Mouse (Mus musculus) left cerebral cortex, postnatal 10 days (tissue): ENCODE measurements around the gene Zdhhc12. TPM values are rescaled to one million over a fixed set of nuclear protein-coding genes. Genes with fewer than 3 reads are reported as not detected.

Source experiments
- DNase-seq, 2 experiments: peaks; one replicate each; pipeline ENCODE4 v3.0.0; 2021 to 2022; ENCODE audit warnings: low spot score in 2 of 2, mixed read lengths in 1 of 2; ENCODE audit errors: extremely low spot score in 1 of 2
- intact Hi-C: fragments of 180-260 bp; cut with DNase I; formaldehyde crosslinking; loops from one replicate; pipeline ENCODE4 v1.15.1; 2025
- total RNA-seq, 2 experiments: library from RNA; stranded (reverse); gene quantifications; 2 replicates each; pipeline ENCODE4 v1.2.3; 2021

Zdhhc12 gene
- total RNA-seq, 2 experiments from 2014 or later, result 16.8 to 20.8 TPM

DNA sequence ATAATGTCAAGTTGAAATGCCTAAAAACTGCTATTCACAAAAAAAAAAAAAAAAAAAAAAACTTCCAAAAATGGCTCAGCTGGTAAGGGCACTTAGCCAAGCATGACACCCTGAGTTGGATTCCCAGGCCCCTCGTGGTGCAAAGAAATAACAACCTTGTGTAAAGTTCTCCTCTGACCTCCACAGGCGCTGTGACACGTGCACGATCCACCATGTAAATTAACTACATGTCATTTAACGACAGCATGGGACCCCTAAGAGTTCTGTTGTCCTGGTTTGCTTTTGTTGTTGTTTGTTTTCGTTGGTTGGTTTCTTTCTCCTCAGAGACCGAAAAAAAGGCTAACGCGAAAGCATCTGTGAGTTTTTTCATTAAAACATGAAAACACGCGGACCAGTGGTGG, 45.3 kb downstream of the Zdhhc12 start:
- intact Hi-C loops, result no loop called here

DNA sequence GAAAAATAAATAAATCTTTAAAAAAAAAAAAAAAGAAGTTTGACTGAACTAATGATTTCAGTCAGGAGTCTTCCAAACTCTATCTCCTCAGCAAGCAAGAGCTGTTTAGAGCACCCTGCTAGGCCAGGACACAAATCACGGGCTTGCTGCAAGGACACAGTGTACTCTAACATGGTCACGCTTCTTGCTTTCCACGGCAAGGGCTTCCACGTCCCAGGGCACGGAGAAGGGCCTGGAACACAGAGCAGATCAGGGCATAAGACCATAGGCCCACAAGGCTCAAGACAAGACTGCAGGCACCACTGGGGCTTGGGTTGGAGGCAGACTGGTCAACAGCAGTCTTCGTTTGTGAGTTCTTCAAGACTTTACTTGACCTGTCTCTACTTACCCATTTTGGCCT, 46.3 kb downstream of the Zdhhc12 start:
- intact Hi-C loops, result no loop called here
- DNase-seq, result no peak

More for the DNA sequence above, 45.3 kb downstream of the Zdhhc12 start:
- DNase-seq, result no peak

DNA sequence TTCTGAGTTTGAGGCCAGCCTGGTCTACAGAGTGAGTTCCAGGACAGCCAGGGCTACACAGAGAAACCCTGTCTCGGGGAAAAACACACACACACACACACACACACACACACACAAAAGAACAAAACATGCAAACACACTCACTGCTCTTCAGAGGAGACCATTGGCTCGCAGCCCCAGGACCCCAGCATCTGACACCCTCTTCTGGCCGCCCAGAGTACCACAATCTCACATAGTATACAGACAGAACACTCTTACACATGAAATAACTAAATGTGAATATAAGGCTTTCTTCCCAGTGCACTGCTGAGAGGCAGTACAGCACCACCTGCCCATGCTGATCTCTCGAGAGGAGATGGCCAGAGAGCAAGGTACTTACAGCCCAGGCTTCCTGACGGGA, 48.9 kb downstream of the Zdhhc12 start:
- intact Hi-C loops, result no loop called here
- no peak for DNase-seq

DNA sequence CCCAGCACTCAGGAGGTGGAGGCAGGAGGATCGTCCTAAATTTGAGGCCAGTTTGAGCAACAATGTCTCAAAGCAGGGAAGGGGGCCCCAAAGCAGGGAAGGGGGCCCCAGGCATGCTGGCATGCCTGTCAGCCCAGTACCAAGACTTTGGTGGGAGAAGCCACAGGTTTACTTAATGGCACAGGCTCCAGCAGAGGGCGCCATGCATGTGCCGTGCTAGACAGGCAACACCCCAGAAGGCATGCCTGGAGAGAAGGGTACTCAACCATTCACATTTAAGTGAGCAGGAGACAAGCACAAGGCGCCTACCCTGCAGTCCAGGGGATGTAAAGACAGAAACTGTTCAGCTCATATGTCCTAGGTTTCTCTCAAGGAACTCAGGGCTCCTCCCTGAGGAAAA, 51.0 kb downstream of the Zdhhc12 start:
- intact Hi-C loops, result no loop called here
- DNase-seq, result peak in 1 of 2 experiments; percentile 88

Other genes with a start within 250 kb of the Zdhhc12 start
- gene Cercam, start 224.5 kb downstream of the Zdhhc12 start, total RNA-seq, result 10 to 100 TPM; 13.2 to 13.4 TPM
- gene Odf2, start 204.4 kb downstream of the Zdhhc12 start, total RNA-seq, result 100 to 1,000 TPM; 106 to 118 TPM
- 10 to 100 TPM; 40.8 to 46.6 TPM for gene Gle1, start 158.2 kb downstream of the Zdhhc12 start, total RNA-seq
- 1,000 to 10,000 TPM; 1,035 to 1,062 TPM for gene Sptan1, start 128.1 kb downstream of the Zdhhc12 start, total RNA-seq
- 10 to 100 TPM; 50.0 to 52.1 TPM for gene Wdr34, start 44.8 kb downstream of the Zdhhc12 start, total RNA-seq
- gene Set, start 36.3 kb downstream of the Zdhhc12 start, total RNA-seq, result 100 to 1,000 TPM; 219 to 220 TPM
- 1 to 10 TPM; 1.6 TPM for gene Pkn3, start 16.0 kb downstream of the Zdhhc12 start, total RNA-seq
- 100 to 1,000 TPM; 110 to 116 TPM for gene Zer1, start 30.9 kb upstream of the Zdhhc12 start, total RNA-seq
- gene Tbc1d13, start 40.1 kb upstream of the Zdhhc12 start, total RNA-seq, result 10 to 100 TPM; 60.4 to 71.5 TPM
- gene Endog, start 77.8 kb upstream of the Zdhhc12 start, total RNA-seq, result 10 to 100 TPM; 18.6 to 23.3 TPM
- 10 to 100 TPM; 37.0 to 40.3 TPM for gene Spout1, start 84.8 kb upstream of the Zdhhc12 start, total RNA-seq
- gene Kyat1, start 112.2 kb upstream of the Zdhhc12 start, total RNA-seq, result 10 to 100 TPM; 13.1 to 15.8 TPM
- 10 to 100 TPM; 47.8 to 51.9 TPM for gene Lrrc8a, start 144.1 kb upstream of the Zdhhc12 start, total RNA-seq
- 1 to 10 TPM; 6.3 to 7.3 TPM for gene Gm28035, start 146.9 kb upstream of the Zdhhc12 start, total RNA-seq
- 10 to 100 TPM; 14.2 to 14.6 TPM for gene Phyhd1, start 172.6 kb upstream of the Zdhhc12 start, total RNA-seq
- not detected for gene Gm28038, start 187.4 kb upstream of the Zdhhc12 start, total RNA-seq
- 10 to 100 TPM; 25.8 to 28.8 TPM for gene Dolk, start 192.7 kb upstream of the Zdhhc12 start, total RNA-seq
- 10 to 100 TPM; 23.7 to 23.9 TPM for gene Nup188, start 192.7 kb upstream of the Zdhhc12 start, total RNA-seq